Mouse (Mus musculus) heart, embryonic 12.5 days (tissue): ENCODE results near the gene Pex14. TPM values are rescaled to one million over a fixed set of nuclear protein-coding genes. Genes with fewer than 3 reads are reported as not detected.
A peak's percentile ranks its signal among the peaks of the same experiment; 100 is the strongest.
"Not testable (repeated sequence)": the region's sequence is repeated elsewhere in the genome, so short reads cannot be mapped to it uniquely, and the experiment has no call there.

ENCODE experiments used
- ATAC-seq: fragments of 200-750 bp; cut with Nextera tagmentation; 2 replicates; pipeline ENCODE4 v1.8.0; 2017; ENCODE audit warnings: moderate TSS enrichment, moderate library complexity; ENCODE audit not compliant: insufficient number of reproducible peaks, low FRiP score
- H3K27ac ChIP-seq: fragments of 300-500 bp; sonication (generic); 2 replicates; pipeline ENCODE4 v1.5.1; 2016; ENCODE audit warnings: mild to moderate bottlenecking, moderate library complexity; ENCODE audit not compliant: poor library complexity, severe bottlenecking
- H3K27me3 ChIP-seq: fragments of 300-500 bp; sonication (generic); replicated peaks from 2 replicates; pipeline ENCODE4 v1.6.1; 2016; ENCODE audit warnings: mild to moderate bottlenecking, moderate library complexity
- H3K36me3 ChIP-seq: fragments of 300-500 bp; sonication (generic); 2 replicates; pipeline ENCODE4 v1.6.1; 2016; ENCODE audit warnings: mild to moderate bottlenecking, moderate library complexity
- H3K4me1 ChIP-seq: fragments of 300-500 bp; sonication (generic); replicated peaks from 2 replicates; pipeline ENCODE4 v1.6.1; 2016; ENCODE audit warnings: mild to moderate bottlenecking
- H3K4me2 ChIP-seq: fragments of 300-500 bp; sonication (generic); 2 replicates; pipeline ENCODE4 v1.6.1; 2016; ENCODE audit warnings: mild to moderate bottlenecking, moderate library complexity
- H3K4me3 ChIP-seq: fragments of 300-500 bp; sonication (generic); 2 replicates; pipeline ENCODE4 v1.5.1; 2016; ENCODE audit warnings: mild to moderate bottlenecking
- H3K9ac ChIP-seq: fragments of 300-500 bp; sonication (generic); 2 replicates; pipeline ENCODE4 v1.6.1; 2016; ENCODE audit warnings: mild to moderate bottlenecking, moderate library complexity
- H3K9me3 ChIP-seq: fragments of 300-500 bp; sonication (generic); replicated peaks from 2 replicates; pipeline ENCODE4 v1.6.1; 2016; ENCODE audit warnings: mild to moderate bottlenecking, moderate library complexity
- WGBS: fragments of 180-500 bp; shearing (Covaris S2); methylation state at CpG from one replicate; pipeline ENCODE4 v1.1.7; 2016; 5-methylcytosine and 5-hydroxymethylcytosine counted together
- polyA plus RNA-seq: library from polyadenylated mRNA; unstranded; fragments of >200 nt; fragmentation: Nextera tagmentation; extraction: Ambion mirVana; gene quantifications from 2 replicates; pipeline ENCODE4 v1.2.1, GENCODE M21; 2016

The Pex14 gene
- polyA plus RNA-seq, 1 experiment from 2014 or later, result 44.3 TPM

DNA sequence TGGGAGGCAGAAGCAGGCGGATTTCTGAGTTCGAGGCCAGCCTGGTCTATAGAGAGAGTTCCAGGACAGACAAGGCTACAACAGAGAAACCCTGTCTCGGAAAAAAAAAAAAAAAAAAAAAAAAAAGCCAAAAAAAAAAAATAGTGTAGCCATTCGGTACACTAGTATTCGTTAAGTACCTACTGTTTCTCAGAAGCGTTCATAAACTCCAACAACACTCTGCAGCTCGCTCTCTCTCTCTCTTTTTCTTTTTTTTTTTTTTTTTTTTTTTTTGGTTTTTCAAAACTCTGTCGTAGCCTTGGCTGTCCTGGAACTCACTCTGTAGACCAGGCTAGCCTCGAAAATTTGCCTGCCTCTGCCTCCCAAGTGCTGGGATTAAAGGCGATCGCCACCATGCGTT, 773 bp upstream of the Pex14 start:
- peaks cover 27% of the 10 kb centered on the region for H3K4me1 ChIP-seq
- ATAC-seq, H3K9me3 ChIP-seq, H3K4me3 ChIP-seq, H3K9ac ChIP-seq, H3K27ac ChIP-seq, H3K27me3 ChIP-seq, H3K36me3 ChIP-seq: not testable (repeated sequence)
- 85% methylated on average over 12 of the region's 12 CpGs for WGBS
- peak overlapping the region; percentile 88; the same call in 1 of the 2 replicates for H3K4me2 ChIP-seq

DNA sequence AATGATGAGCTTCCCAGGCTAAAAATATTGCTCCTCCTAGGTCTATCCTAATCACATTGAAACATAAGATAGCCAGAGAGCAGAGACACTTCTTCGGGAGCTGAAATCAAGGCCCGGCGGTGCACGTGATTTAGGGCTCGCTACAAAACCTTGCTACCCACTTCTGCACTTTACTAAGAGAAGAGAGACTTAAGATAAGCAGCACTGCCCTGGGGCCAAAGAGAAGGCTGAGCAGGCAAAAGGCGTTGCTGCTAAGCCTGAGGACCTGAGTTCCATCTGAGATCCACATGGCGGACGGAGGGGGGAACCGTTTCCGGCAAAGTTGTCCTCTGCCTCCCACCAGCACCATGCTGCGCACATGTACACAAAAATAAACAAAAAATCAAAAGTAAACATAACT, 1.1 kb downstream of the Pex14 start:
- ATAC-seq, result no peak
- Histone ChIP-seq H3K4me3 (peak overlapping the region; percentile 99), H3K9ac (peak overlapping the region; percentile 99), H3K9me3 (no peaks in the 10 kb centered on the region), H3K27me3 (no peaks in the 10 kb centered on the region), H3K27ac (peak overlapping the region; percentile 56; the same call in 1 of the 2 replicates), H3K4me2 (peak overlapping the region; percentile 88), H3K4me1 (peaks cover 17% of the 10 kb centered on the region), H3K36me3 (0 out of 2 replicates have a peak, but pooled peaks cover 4% of the 10 kb centered on the region)
- WGBS, result 5% methylated on average over 11 of the region's 11 CpGs

DNA sequence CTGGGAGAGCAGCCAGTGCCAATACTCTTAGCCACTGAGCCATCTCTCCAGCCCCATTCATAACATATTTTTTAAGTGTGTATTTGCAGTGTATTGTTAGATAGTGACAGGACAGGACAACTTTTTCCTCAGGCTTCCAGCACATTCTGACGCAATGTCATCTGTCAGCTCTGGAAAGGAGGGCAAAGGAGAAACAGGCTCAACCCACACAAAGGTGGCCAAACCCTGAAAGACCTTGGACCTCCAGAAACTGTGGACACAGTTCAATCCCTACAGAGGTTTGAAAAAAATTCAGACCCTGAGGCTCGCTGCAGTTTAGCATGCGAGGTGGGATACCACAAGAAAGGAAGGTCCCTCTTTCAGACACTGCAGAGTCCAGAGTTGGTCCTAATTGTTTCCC, 1.7 kb downstream of the Pex14 start:
- Histone ChIP-seq H3K4me1 (peaks cover 17% of the 10 kb centered on the region), H3K9me3 (no peaks in the 10 kb centered on the region), H3K4me2 (peak overlapping the region; percentile 88), H3K27me3 (no peaks in the 10 kb centered on the region), H3K36me3 (peaks cover 8% of the 10 kb centered on the region), H3K9ac (peak overlapping the region; percentile 99; the same call in 1 of the 2 replicates), H3K27ac (no peak overlapping the region), H3K4me3 (peak overlapping the region; percentile 99; the same call in 1 of the 2 replicates)
- ATAC-seq, result no peak
- 77% methylated on average over 3 of the region's 3 CpGs for WGBS

DNA sequence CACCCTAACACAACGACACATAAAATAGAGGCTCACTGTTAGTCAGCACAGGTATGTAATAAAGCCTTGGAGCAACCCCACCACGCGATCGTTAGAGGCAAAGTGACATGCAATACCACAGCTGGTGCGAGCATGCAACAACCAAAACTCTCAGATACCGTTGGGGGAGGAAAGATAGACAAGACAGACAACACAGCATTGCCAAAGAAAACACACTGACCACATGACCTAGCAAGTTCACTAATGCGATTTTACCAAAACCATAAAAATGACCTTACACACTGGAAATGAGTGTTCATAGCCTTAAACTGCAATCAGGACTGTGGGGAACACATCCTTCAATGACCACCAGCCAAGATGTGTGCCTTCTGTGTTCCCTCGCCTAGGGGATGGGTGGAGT, 8.3 kb downstream of the Pex14 start:
- peaks cover 17% of the 10 kb centered on the region for H3K36me3 ChIP-seq
- 71% methylated on average over 8 of the region's 8 CpGs for WGBS
- ATAC-seq, result no peak
- no peak overlapping the region for H3K4me3 ChIP-seq
- no peaks in the 10 kb centered on the region for H3K27me3 ChIP-seq
- H3K4me1 ChIP-seq, result peaks cover 11% of the 10 kb centered on the region
- no peaks in the 10 kb centered on the region for H3K9me3 ChIP-seq
- H3K27ac ChIP-seq, result no peak overlapping the region
- H3K4me2 ChIP-seq, result no peak overlapping the region
- no peak overlapping the region for H3K9ac ChIP-seq

DNA sequence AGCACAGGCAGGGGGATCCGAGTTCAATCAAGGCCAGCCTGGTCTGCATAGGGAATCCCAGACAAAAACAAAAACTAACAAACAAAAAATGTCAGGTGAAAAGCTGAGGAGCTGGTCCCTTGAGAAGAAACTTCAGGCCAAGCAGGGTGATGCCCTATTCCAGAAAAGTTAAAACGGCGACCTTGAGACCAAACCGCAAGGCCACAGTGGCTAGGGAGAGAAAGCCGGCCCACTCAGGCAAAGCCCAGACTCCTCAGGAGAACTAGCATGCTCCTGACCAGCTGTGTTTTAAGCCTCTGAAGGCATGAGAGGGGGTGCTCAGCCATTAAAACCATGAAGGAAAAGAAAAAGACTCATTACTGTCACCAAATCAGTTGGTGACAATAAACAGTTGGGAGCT, 14.3 kb downstream of the Pex14 start:
- H3K4me3 ChIP-seq, result no peak overlapping the region
- no peaks in the 10 kb centered on the region for H3K27me3 ChIP-seq
- no peaks in the 10 kb centered on the region for H3K9me3 ChIP-seq
- H3K4me1 ChIP-seq, result peaks cover 25% of the 10 kb centered on the region
- no peak overlapping the region for H3K4me2 ChIP-seq
- H3K27ac ChIP-seq, result no peak overlapping the region
- ATAC-seq, result no peak
- WGBS, result 60% methylated on average over 5 of the region's 5 CpGs
- no peaks in the 10 kb centered on the region for H3K36me3 ChIP-seq
- no peak overlapping the region for H3K9ac ChIP-seq

DNA sequence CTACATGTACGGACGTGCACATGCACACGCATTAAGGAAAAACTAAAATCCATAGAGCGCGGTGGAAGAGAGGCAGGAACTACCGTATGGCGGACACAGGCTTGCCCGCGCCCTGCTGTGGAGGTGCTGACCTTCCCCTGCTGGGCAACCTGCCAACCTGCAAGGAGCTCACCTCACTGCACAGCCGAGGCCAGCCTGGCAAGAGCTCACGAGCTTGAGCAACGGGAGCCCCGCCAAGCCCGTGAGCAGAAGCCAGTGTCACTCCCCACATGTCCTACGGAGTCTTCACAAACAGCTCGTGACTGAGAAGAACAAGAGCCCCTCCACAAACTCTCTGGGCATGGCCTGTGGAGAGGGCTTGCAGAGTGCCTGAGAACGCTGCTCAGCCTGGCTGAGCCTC, 18.1 kb downstream of the Pex14 start:
- ATAC-seq, result peak; percentile 58; the same call in 1 of the 2 replicates
- Histone ChIP-seq H3K9ac (0 out of 2 replicates have a peak overlapping the region, but pooled peaks have one; percentile 6), H3K27me3 (no peaks in the 10 kb centered on the region), H3K9me3 (no peaks in the 10 kb centered on the region), H3K4me1 (peaks cover 30% of the 10 kb centered on the region), H3K27ac (peak overlapping the region; percentile 66), H3K36me3 (no peaks in the 10 kb centered on the region), H3K4me2 (peak overlapping the region; percentile 4; the same call in 1 of the 2 replicates), H3K4me3 (no peak overlapping the region)
- 58% methylated on average over 17 of the region's 17 CpGs for WGBS

DNA sequence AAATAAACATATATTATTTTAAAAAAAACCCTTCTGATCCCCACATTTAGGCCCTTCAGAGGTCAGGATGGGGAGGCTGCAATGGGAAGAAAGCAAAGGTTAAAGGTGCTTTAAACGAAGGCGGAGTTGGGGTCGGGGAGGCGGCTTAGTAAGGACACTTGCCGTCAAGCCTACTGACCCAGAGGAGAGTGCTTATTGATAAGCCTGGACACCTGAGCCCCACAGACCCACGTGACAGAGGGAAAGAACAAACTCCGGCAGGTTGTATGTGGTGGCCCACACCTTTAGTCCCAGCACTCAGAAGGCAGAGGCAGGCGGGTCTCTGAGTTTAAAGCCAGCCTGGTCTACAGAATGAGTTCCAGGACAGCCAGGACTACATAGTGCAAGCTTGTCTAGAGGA, 19.6 kb downstream of the Pex14 start:
- no peak overlapping the region for H3K4me2 ChIP-seq
- no peaks in the 10 kb centered on the region for H3K9me3 ChIP-seq
- ATAC-seq, result no peak
- 87% methylated on average over 8 of the region's 8 CpGs for WGBS
- H3K9ac ChIP-seq, result no peak overlapping the region
- no peak overlapping the region for H3K4me3 ChIP-seq
- H3K36me3 ChIP-seq, result peaks cover 5% of the 10 kb centered on the region
- no peak overlapping the region for H3K27ac ChIP-seq
- no peaks in the 10 kb centered on the region for H3K27me3 ChIP-seq
- peaks cover 31% of the 10 kb centered on the region for H3K4me1 ChIP-seq

DNA sequence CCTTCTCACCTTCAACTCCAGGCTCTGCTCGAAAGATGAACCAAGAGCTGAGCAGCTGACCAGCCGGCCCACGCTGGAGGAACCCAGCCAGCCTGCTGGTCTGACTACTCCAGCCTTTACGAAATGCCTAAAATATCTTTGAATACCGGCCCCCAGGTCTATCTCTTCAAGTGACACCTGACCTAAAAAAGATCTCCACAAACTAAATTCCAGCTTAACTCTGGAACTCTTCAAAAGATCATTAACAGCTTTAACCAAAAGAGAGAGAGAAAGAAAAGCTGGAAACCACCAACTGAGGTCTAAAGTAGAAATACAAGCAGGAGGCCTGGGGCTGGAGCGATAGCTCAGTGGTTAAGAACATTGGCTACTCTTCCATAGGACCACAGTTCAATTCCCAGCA, 20.0 kb downstream of the Pex14 start:
- H3K4me3 ChIP-seq, result no peak overlapping the region
- H3K27ac ChIP-seq, result no peak overlapping the region
- 46% methylated on average over 6 of the region's 6 CpGs for WGBS
- peaks cover 9% of the 10 kb centered on the region for H3K36me3 ChIP-seq
- H3K27me3 ChIP-seq, result no peaks in the 10 kb centered on the region
- no peak overlapping the region for H3K9ac ChIP-seq
- ATAC-seq, result no peak
- peaks cover 30% of the 10 kb centered on the region for H3K4me1 ChIP-seq
- no peaks in the 10 kb centered on the region for H3K9me3 ChIP-seq
- H3K4me2 ChIP-seq, result no peak overlapping the region

DNA sequence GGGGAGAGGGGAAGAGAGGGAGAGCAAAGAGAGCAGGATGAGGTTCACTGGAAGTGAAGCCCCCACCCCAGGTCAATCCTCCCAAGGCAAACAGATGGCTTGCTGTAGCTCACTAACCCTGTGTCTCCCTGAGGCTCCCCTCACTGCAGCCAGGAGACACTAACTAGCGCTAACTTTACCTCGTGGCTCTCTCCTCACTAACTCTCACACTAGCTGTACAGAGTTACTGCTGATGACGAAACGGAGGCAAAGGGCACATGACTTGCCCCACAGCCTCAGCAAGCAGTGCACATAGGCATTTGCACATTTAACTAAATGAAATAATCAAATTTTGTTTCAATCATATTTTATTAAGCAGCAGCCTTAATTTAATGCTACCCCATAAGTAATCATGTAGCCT, 21.4 kb downstream of the Pex14 start:
- Histone ChIP-seq H3K27me3 (no peaks in the 10 kb centered on the region), H3K36me3 (peaks cover 14% of the 10 kb centered on the region), H3K9me3 (no peaks in the 10 kb centered on the region), H3K27ac (no peak overlapping the region), H3K9ac (no peak overlapping the region), H3K4me2 (no peak overlapping the region), H3K4me3 (no peak overlapping the region), H3K4me1 (peaks cover 36% of the 10 kb centered on the region)
- no peak for ATAC-seq
- 68% methylated on average over 4 of the region's 4 CpGs for WGBS

DNA sequence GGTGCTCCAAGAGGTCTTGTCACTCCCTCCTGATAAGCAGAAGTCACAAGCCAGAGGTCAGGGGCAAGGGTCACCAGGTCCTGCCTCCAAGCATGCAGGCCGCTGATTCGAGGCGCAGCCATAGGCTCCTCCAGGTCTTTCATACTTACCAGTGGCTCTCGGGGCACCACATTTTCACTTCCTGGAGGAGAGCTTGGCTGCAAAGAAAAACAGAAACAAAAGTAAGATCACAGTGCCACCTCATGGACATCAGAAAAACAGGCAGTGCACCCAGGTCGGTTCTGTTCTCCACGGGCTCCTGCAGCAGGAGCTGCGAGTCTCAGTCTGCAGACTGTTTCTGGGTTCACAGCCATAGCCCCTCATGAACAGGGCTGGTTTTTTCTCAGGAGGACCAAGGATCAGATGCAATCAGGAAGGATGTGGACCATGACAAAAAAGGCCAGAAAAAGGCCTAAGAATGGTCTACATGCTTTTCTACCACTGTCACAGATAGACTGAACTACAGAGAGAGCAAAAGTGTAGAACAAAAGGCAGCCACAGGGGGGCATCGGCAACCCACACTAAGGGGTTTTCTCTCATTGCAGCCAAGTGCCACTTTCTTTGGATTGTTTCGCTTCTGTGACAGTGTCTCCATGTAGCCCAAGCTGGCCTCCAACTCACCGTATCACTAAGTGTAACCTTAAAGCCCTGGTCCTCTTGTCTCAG, 23.7 kb downstream of the Pex14 start:
- peaks cover 32% of the 10 kb centered on the region for H3K4me1 ChIP-seq
- 33% methylated on average over 10 of the region's 10 CpGs for WGBS
- H3K4me2 ChIP-seq, result 0 out of 2 replicates have a peak overlapping the region, but pooled peaks have one; percentile 1
- H3K4me3 ChIP-seq, result no peak overlapping the region
- 0 out of 2 replicates have a peak, but pooled peaks cover 4% of the 10 kb centered on the region for H3K9me3 ChIP-seq
- no peak overlapping the region for H3K9ac ChIP-seq
- no peak overlapping the region for H3K27ac ChIP-seq
- peak; percentile 64 for ATAC-seq
- H3K27me3 ChIP-seq, result no peaks in the 10 kb centered on the region
- peaks cover 26% of the 10 kb centered on the region for H3K36me3 ChIP-seq

DNA sequence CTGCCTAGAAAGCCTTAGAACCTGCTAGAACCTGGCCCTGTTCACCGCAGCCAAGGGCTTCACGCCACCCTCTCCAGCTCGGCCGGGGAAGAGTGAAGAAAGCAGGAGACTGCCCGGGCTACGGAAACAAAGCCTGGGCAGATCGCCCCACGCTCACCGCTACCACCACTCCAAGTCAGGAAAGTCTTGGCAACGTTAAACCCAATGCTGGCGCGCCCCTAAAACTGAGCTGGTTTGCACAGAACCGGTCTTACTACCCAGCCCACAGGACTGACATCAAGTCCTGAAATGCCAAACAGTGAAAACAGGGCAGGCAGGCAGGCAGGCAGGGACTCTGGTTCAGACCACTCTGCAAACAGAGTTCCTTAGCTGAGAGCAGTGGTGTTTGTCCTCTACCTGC, 24.6 kb downstream of the Pex14 start:
- Histone ChIP-seq H3K27ac (no peak overlapping the region), H3K36me3 (peaks cover 26% of the 10 kb centered on the region), H3K4me1 (peaks cover 41% of the 10 kb centered on the region), H3K9ac (no peak overlapping the region), H3K4me2 (no peak overlapping the region), H3K27me3 (no peaks in the 10 kb centered on the region), H3K4me3 (no peak overlapping the region), H3K9me3 (0 out of 2 replicates have a peak, but pooled peaks cover 4% of the 10 kb centered on the region)
- 95% methylated on average over 13 of the region's 13 CpGs for WGBS
- ATAC-seq, result no peak
